Mouse (Mus musculus) cortical plate, adult 2 months (tissue): Measurements from ENCODE around the gene Ppp4r2. TPM values are rescaled to one million over a fixed set of nuclear protein-coding genes. Genes with fewer than 3 reads are reported as not detected.

ENCODE experiments used
- H3K27ac ChIP-seq: fragments of 200-500 bp; 2 replicates; pipeline ENCODE4 v1.5.1; 2012; ENCODE audit warnings: low read length, control low read depth, inconsistent platforms; ENCODE audit not compliant: insufficient read depth
- H3K4me1 ChIP-seq: fragments of 200-500 bp; 2 replicates; pipeline ENCODE4 v1.6.1; 2011; ENCODE audit warnings: low read length; ENCODE audit not compliant: control insufficient read depth, insufficient read depth
- H3K4me3 ChIP-seq: fragments of 200-500 bp; 2 replicates; pipeline ENCODE4 v1.5.1; 2011; ENCODE audit warnings: mild to moderate bottlenecking, low read length, control low read depth; ENCODE audit not compliant: insufficient read depth
- CTCF ChIP-seq: fragments of 200-500 bp; IDR thresholded peaks from 2 replicates; pipeline ENCODE4 v1.5.1; 2011; ENCODE audit warnings: mild to moderate bottlenecking, control low read depth, low read length; ENCODE audit not compliant: insufficient read depth; ENCODE audit errors: extremely low read depth
- POLR2A ChIP-seq: fragments of 200-500 bp; IDR thresholded peaks from 2 replicates; pipeline ENCODE4 v1.6.1; 2011; ENCODE audit warnings: mild to moderate bottlenecking, low read length, control low read depth; ENCODE audit not compliant: insufficient read depth; ENCODE audit errors: extremely low read depth
- polyA plus RNA-seq: library from polyadenylated mRNA; depleted of rRNA; stranded (reverse); fragments of >200 nt; gene quantifications from 2 replicates; pipeline ENCODE4 v1.2.3, GENCODE M21; 2012; rRNA removed

Ppp4r2 gene
- polyA plus RNA-seq, 1 experiment: 31.4 TPM

- Histone ChIP-seq H3K27ac (no peak overlapping the region), H3K4me1 (no peaks in the 10 kb centered on the region), H3K4me3 (no peak overlapping the region)
- TF ChIP-seq CTCF: no peak
- no peak for TF ChIP-seq POLR2A
Measured at GRCm38 (mm10) chr6:100896883-100897282, 63.5 kb downstream of the Ppp4r2 start.

GRCm38 (mm10) chr6:100904463-100904862 lies 71.0 kb downstream of the Ppp4r2 start:
- H3K27ac ChIP-seq: no peak overlapping the region
- H3K4me3 ChIP-seq: no peak overlapping the region
- TF ChIP-seq POLR2A (no peak), CTCF (no peak)
- no peaks in the 10 kb centered on the region for H3K4me1 ChIP-seq

DNA sequence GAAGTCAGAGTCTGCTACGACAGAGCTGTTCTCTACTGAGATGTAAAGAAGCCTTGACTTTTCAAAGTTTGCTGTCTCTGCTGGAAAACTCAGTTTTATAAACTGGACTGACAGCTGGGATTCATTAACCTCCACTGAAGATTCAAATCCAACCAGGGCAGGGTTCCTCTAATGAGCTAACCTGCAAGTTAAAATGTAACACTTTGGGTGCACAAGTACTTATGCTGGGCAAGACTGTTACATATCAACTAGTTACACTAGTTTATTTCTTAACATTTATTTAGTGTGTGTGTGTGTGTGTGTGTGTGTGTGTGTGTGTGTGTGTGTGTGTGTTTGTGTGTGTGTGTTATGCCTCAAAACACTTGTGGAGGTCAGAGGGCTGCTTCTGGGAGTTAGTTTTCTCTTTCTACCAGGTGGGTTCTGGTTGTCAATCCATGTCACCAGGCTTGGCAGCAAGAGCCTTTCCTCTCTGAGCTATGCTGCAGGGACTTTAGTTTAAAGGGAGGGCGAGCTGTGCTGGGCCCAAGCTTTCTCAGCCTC lies 76.8 kb downstream of the Ppp4r2 start:
- no peaks in the 10 kb centered on the region for H3K4me1 ChIP-seq
- no peak overlapping the region for H3K4me3 ChIP-seq
- no peak for TF ChIP-seq POLR2A
- TF ChIP-seq CTCF: no peak
- no peak overlapping the region for H3K27ac ChIP-seq

Other genes starting within 250 kb of the Ppp4r2 start
- gene Shq1, start 162.5 kb upstream of the Ppp4r2 start, polyA plus RNA-seq: 3.0 and 3.3 TPM in 2 replicates
- gene Gxylt2, start 128.9 kb upstream of the Ppp4r2 start, polyA plus RNA-seq: 0.59 and 0.77 TPM in 2 replicates